Mouse (Mus musculus): ENCODE measurements around the gene Cdc73.
"Not testable (repeated sequence)": the region's sequence is repeated elsewhere in the genome, so short reads cannot be mapped to it uniquely, and the experiment has no call there.

The Cdc73 gene

GRCm38 (mm10) chr1:143702741-143703262 is at the start of gene Cdc73:
Gene Cdc73 (minus strand): TSS chr1:143702893.
- peak; percentile 89 to 92 for DNase-seq (ENCODE audit: low spot score in 2 of 2)

GRCm38 (mm10) chr1:143745871-143746270 is 43.2 kb upstream of the Cdc73 start:
- DNase-seq (ENCODE audit: low spot score in 2 of 2) = no peak

GRCm38 (mm10) chr1:143742186-143742585 is 39.5 kb upstream of the Cdc73 start:
- no peak for DNase-seq (ENCODE audit: low spot score in 2 of 2)

- no peak for DNase-seq (ENCODE audit: low spot score in 2 of 2)
Measured at GRCm38 (mm10) chr1:143741331-143741730, 38.6 kb upstream of the Cdc73 start.

- no peak for DNase-seq (ENCODE audit: low spot score in 2 of 2)
Measured at GRCm38 (mm10) chr1:143740581-143740980, 37.9 kb upstream of the Cdc73 start.

- peak; percentile 75 to 83 for DNase-seq (ENCODE audit: low spot score in 2 of 2)
Measured at GRCm38 (mm10) chr1:143739361-143740350, 37.0 kb upstream of the Cdc73 start.

GRCm38 (mm10) chr1:143738811-143739210 is 36.1 kb upstream of the Cdc73 start:
- DNase-seq (ENCODE audit: low spot score in 2 of 2) = no peak

- DNase-seq (ENCODE audit: low spot score in 2 of 2) = no peak
Measured at GRCm38 (mm10) chr1:143733914-143734410, 31.3 kb upstream of the Cdc73 start.

GRCm38 (mm10) chr1:143731691-143732090 is 29.0 kb upstream of the Cdc73 start:
- DNase-seq (ENCODE audit: low spot score in 2 of 2) = no peak

- no peak for DNase-seq (ENCODE audit: low spot score in 2 of 2)
Measured at GRCm38 (mm10) chr1:143730899-143731298, 28.2 kb upstream of the Cdc73 start.

GRCm38 (mm10) chr1:143727701-143728445 is 25.2 kb upstream of the Cdc73 start:
- no peak for DNase-seq (ENCODE audit: low spot score in 2 of 2)

GRCm38 (mm10) chr1:143724456-143725064 is 21.9 kb upstream of the Cdc73 start:
- no peak for DNase-seq (ENCODE audit: low spot score in 2 of 2)

- DNase-seq (ENCODE audit: low spot score in 2 of 2) = not testable (repeated sequence)
Measured at GRCm38 (mm10) chr1:143716038-143716437, 13.3 kb upstream of the Cdc73 start, which contains the start of gene Glrx2. Gene Glrx2 (plus strand): TSS chr1:143716338.

GRCm38 (mm10) chr1:143710627-143710976 is 7.9 kb upstream of the Cdc73 start:
- DNase-seq (ENCODE audit: low spot score in 2 of 2) = no peak

- DNase-seq (ENCODE audit: low spot score in 2 of 2) = no peak
Measured at GRCm38 (mm10) chr1:143709966-143710626, 7.4 kb upstream of the Cdc73 start.

- DNase-seq (ENCODE audit: low spot score in 2 of 2) = no peak
Measured at GRCm38 (mm10) chr1:143708361-143708760, 5.7 kb upstream of the Cdc73 start.

GRCm38 (mm10) chr1:143707006-143707405 is 4.3 kb upstream of the Cdc73 start:
- DNase-seq (ENCODE audit: low spot score in 2 of 2) = no peak

GRCm38 (mm10) chr1:143702141-143702740 is 452 bp downstream of the Cdc73 start:
- DNase-seq (ENCODE audit: low spot score in 2 of 2) = peak; percentile 23 to 24

GRCm38 (mm10) chr1:143701736-143702135 is 957 bp downstream of the Cdc73 start:
- no peak for DNase-seq (ENCODE audit: low spot score in 2 of 2)

GRCm38 (mm10) chr1:143684849-143685248 is 17.8 kb downstream of the Cdc73 start:
- no peak for DNase-seq (ENCODE audit: low spot score in 2 of 2)

GRCm38 (mm10) chr1:143681108-143681507 is 21.6 kb downstream of the Cdc73 start:
- no peak for DNase-seq (ENCODE audit: low spot score in 2 of 2)
